Mouse (Mus musculus) lung, adult 2 months (tissue): ENCODE data around the gene Srgap2.

Experiments
- CTCF ChIP-seq: fragments of 200-500 bp; IDR thresholded peaks from 2 replicates; pipeline ENCODE4 v1.5.1; 2011; ENCODE audit warnings: mild to moderate bottlenecking, low read length, control low read depth; ENCODE audit not compliant: insufficient read depth
- POLR2A ChIP-seq: fragments of 200-500 bp; IDR thresholded peaks from 2 replicates; pipeline ENCODE4 v1.6.1; 2011; ENCODE audit warnings: low read depth, mild to moderate bottlenecking, control low read depth, low read length, borderline replicate concordance; ENCODE audit errors: extremely low read depth

DNA sequence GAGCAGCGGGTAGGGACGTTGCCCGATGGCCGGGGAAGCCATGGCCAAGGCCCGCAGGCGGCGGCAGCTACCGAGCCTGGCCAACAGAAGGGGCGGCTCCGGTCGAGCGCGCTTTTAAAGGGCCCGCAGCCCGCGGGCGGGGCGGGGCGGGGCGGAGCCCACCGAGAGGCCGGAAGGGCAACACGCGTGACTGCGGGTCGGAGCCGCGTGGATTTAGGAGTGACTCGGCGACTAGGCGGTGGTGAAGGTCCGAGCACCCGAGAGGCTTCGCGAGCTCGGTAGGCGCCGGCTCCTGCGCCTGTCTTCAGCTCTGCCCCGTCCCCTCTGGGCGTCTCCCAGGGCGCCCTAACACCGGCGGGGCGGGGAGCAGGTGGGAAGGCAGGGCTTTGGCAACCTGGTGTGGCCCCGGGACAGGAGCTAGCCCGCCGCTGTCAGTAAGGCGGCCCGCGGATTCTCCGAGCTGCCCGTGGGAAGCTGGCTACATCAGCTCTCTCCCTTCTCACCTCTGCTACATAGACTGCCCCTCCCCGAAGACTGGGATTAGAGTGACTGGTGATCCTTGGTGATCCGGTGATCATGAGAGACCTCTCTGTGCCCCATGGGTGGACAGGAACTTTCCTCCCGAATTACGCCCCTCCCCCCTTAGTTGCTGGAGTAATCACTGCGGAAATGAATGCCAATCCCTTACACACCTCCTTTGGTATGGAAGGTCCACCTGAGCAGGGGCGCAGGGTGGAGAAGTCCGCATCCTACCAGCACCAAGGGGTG lies 281.9 kb downstream of the Srgap2 start, which contains the start of gene Rassf5:
- TF ChIP-seq POLR2A (peak; percentile 56; the same call in 1 of the 2 replicates), CTCF (no peak)
